Mouse (Mus musculus) cerebellum, adult 2 months (tissue): ENCODE measurements around the gene Wwp2. TPM values are rescaled to one million over a fixed set of nuclear protein-coding genes. Genes with fewer than 3 reads are reported as not detected.

Source experiments
- DNase-seq, 2 experiments: peaks; one replicate each; pipeline ENCODE4 v3.0.0; 2021
- H3K27ac ChIP-seq: fragments of 200-500 bp; 2 replicates; pipeline ENCODE4 v1.5.1; 2012; ENCODE audit warnings: low read length, control low read depth, inconsistent platforms; ENCODE audit not compliant: insufficient read depth
- H3K27me3 ChIP-seq: fragments of 200-500 bp; 2 replicates; pipeline ENCODE4 v1.6.1; 2012; ENCODE audit warnings: inconsistent platforms, mild to moderate bottlenecking, low read length, moderate library complexity; ENCODE audit not compliant: control insufficient read depth, insufficient read depth
- H3K4me1 ChIP-seq: fragments of 200-500 bp; 2 replicates; pipeline ENCODE4 v1.6.1; 2011; ENCODE audit warnings: low read length; ENCODE audit not compliant: control insufficient read depth, insufficient read depth
- H3K4me3 ChIP-seq: fragments of 200-500 bp; replicated peaks from 2 replicates; pipeline ENCODE3; 2011; ENCODE audit warnings: mild to moderate bottlenecking, low read depth, low read length, control low read depth; ENCODE audit not compliant: insufficient read depth
- CTCF ChIP-seq: fragments of 200-500 bp; IDR thresholded peaks from 2 replicates; pipeline ENCODE4 v1.5.1; 2011; ENCODE audit warnings: low read depth, mild to moderate bottlenecking, control low read depth, low read length, moderate library complexity, borderline replicate concordance; ENCODE audit not compliant: insufficient read depth
- POLR2A ChIP-seq: fragments of 200-500 bp; IDR thresholded peaks from 2 replicates; pipeline ENCODE4 v1.6.1; 2011; ENCODE audit warnings: low read length, control low read depth, borderline replicate concordance; ENCODE audit not compliant: insufficient read depth
- WGBS: fragments of 180-500 bp; shearing (Covaris S2); methylation state at CpG from one replicate; pipeline ENCODE4 v1.1.7; 2018; 5-methylcytosine and 5-hydroxymethylcytosine counted together
- polyA plus RNA-seq: library from polyadenylated mRNA; depleted of rRNA; stranded (reverse); fragments of >200 nt; gene quantifications from 2 replicates; pipeline ENCODE4 v1.2.3, GENCODE M21; 2012

Wwp2 gene
- polyA plus RNA-seq, 1 experiment: 33.9 TPM

- no peak for TF ChIP-seq CTCF
- Histone ChIP-seq H3K27me3 (no peaks in the 10 kb centered on the region; the same call in 1 of the 2 replicates), H3K27ac (peak overlapping the region; percentile 30; the same call in 1 of the 2 replicates), H3K4me1 (no peaks in the 10 kb centered on the region), H3K4me3 (no peak overlapping the region)
- no peak for DNase-seq
- WGBS: 90% methylated on average over 8 of the region's 8 CpGs
Observed at GRCm38 (mm10) chr8:107521788-107522554, 85.8 kb downstream of the Wwp2 start.

DNA sequence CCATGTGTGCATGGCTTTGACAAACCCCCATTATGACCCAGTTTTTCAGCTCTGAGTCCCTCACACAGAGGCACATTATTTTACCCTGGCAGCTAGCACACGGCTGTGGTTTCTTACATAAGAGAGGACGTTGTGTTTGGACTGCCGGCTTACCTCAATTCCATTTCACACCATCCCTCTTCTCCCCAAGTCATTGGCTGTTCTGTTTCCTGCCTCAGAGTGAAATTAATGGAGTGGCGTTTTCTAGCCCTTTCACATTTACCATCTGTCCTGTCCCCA lies 86.3 kb downstream of the Wwp2 start:
- Histone ChIP-seq H3K4me1 (no peaks in the 10 kb centered on the region), H3K27me3 (no peaks in the 10 kb centered on the region), H3K4me3 (no peak overlapping the region), H3K27ac (peak overlapping the region; percentile 30; the same call in 1 of the 2 replicates)
- DNase-seq: no peak
- no peak for TF ChIP-seq CTCF
- TF ChIP-seq POLR2A: no peak
- WGBS: 77% methylated on average over 4 of the region's 4 CpGs

DNA sequence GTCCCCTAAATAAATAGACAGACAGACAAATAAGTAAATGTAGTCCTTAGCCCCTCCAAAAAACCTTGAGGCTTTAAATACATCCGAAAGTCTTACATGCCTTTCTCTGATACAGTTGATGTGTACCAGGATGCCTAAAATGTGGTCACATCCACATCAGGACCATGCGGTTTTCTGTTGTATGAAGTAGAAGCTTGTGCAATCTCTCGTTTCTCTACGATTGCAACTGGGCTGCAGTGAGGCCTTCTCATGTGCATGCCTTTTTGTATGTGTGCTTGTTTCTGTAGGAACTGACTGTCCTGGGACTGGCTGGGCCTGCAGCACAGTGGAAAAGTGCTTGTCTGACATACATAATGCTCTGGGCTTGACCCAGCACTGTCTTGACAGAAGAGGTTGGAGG lies 88.4 kb downstream of the Wwp2 start:
- no peak for DNase-seq
- 89% methylated on average over 4 of the region's 4 CpGs for WGBS
- no peak overlapping the region for H3K4me3 ChIP-seq
- TF ChIP-seq CTCF (no peak), POLR2A (no peak)
- no peaks in the 10 kb centered on the region for H3K4me1 ChIP-seq
- H3K27me3 ChIP-seq: no peaks in the 10 kb centered on the region
- H3K27ac ChIP-seq: no peak overlapping the region

- no peak for DNase-seq
- no peaks in the 10 kb centered on the region for H3K27me3 ChIP-seq
- TF ChIP-seq CTCF (no peak), POLR2A (no peak)
- no peak overlapping the region for H3K27ac ChIP-seq
- no peak overlapping the region for H3K4me3 ChIP-seq
- H3K4me1 ChIP-seq: no peaks in the 10 kb centered on the region
- 45% methylated on average over 6 of the region's 6 CpGs for WGBS
Observed at GRCm38 (mm10) chr8:107528786-107529185, 92.6 kb downstream of the Wwp2 start.

- WGBS: 89% methylated on average over 4 of the region's 4 CpGs
- TF ChIP-seq POLR2A (no peak), CTCF (no peak)
- Histone ChIP-seq H3K27ac (no peak overlapping the region), H3K27me3 (no peaks in the 10 kb centered on the region), H3K4me1 (no peaks in the 10 kb centered on the region), H3K4me3 (no peak overlapping the region)
- DNase-seq: no peak
Observed at GRCm38 (mm10) chr8:107537472-107537871, 101.3 kb downstream of the Wwp2 start.

- DNase-seq: no peak
- WGBS: 56% methylated on average over 12 of the region's 12 CpGs
- TF ChIP-seq POLR2A (no peak), CTCF (no peak)
- no peak overlapping the region for H3K4me3 ChIP-seq
- H3K4me1 ChIP-seq: no peaks in the 10 kb centered on the region
- H3K27ac ChIP-seq: no peak overlapping the region
- H3K27me3 ChIP-seq: no peaks in the 10 kb centered on the region
Observed at GRCm38 (mm10) chr8:107540623-107541022, 104.5 kb downstream of the Wwp2 start.

- Histone ChIP-seq H3K27me3 (no peaks in the 10 kb centered on the region), H3K4me3 (no peak overlapping the region), H3K4me1 (peaks cover 3% of the 10 kb centered on the region; the same call in 1 of the 2 replicates), H3K27ac (no peak overlapping the region)
- DNase-seq: no peak
- WGBS: 81% methylated on average over 4 of the region's 4 CpGs
- no peak for TF ChIP-seq POLR2A
- TF ChIP-seq CTCF: no peak
Observed at GRCm38 (mm10) chr8:107541369-107541768, 105.2 kb downstream of the Wwp2 start.

DNA sequence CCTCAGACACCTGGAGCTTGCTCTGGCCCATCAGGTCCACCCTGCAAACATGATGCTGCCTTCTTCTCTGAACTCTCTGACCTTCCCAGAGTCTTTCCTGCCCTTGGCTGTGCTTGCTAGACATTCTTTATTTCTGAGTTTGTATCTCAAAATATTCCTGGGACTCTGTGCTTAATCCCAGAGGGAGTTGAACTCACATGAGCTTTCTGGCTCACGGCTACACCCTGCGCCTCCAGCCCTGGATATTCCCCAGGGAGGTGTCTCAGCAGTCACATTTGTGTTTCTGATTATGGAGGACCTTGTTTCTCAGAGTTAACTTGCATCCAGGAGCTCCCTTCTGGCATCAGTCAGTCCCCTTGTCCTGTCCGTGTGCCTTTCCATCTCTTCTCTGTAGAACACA lies 106.0 kb downstream of the Wwp2 start:
- peaks cover 9% of the 10 kb centered on the region; the same call in 1 of the 2 replicates for H3K4me1 ChIP-seq
- TF ChIP-seq POLR2A (no peak), CTCF (no peak)
- 81% methylated on average over 3 of the region's 3 CpGs for WGBS
- H3K27me3 ChIP-seq: no peaks in the 10 kb centered on the region
- DNase-seq: no peak
- H3K4me3 ChIP-seq: no peak overlapping the region
- no peak overlapping the region for H3K27ac ChIP-seq
